Mouse (Mus musculus) forebrain, embryonic 15.5 days (tissue): ENCODE measurements around the gene Ttc21b. TPM values are rescaled to one million over a fixed set of nuclear protein-coding genes. Genes with fewer than 3 reads are reported as not detected.

Source experiments
- ATAC-seq: fragments of 200-750 bp; cut with Nextera tagmentation; replicated peaks from 2 replicates; pipeline ENCODE4 v1.8.0; 2017; ENCODE audit warnings: mild to moderate bottlenecking, moderate TSS enrichment, moderate library complexity
- H3K27ac ChIP-seq: fragments of 300-500 bp; sonication (generic); replicated peaks from 2 replicates; pipeline ENCODE4 v1.5.1; 2015; ENCODE audit warnings: mild to moderate bottlenecking, inconsistent platforms
- H3K27me3 ChIP-seq: fragments of 300-500 bp; sonication (generic); 2 replicates; pipeline ENCODE4 v1.6.1; 2015; ENCODE audit warnings: inconsistent platforms
- H3K36me3 ChIP-seq: fragments of 300-500 bp; sonication (generic); 2 replicates; pipeline ENCODE4 v1.6.1; 2015; ENCODE audit warnings: mild to moderate bottlenecking, inconsistent platforms
- H3K4me1 ChIP-seq: fragments of 300-500 bp; sonication (generic); 2 replicates; pipeline ENCODE4 v1.6.1; 2015; ENCODE audit warnings: inconsistent platforms
- H3K4me2 ChIP-seq: fragments of 300-500 bp; sonication (generic); replicated peaks from 2 replicates; pipeline ENCODE4 v1.6.1; 2015; ENCODE audit warnings: mild to moderate bottlenecking, inconsistent platforms
- H3K4me3 ChIP-seq: fragments of 300-500 bp; sonication (generic); 2 replicates; pipeline ENCODE4 v1.5.1; 2015; ENCODE audit warnings: mild to moderate bottlenecking, inconsistent platforms
- H3K9ac ChIP-seq: fragments of 300-500 bp; sonication (generic); replicated peaks from 2 replicates; pipeline ENCODE4 v1.6.1; 2015; ENCODE audit warnings: mild to moderate bottlenecking, inconsistent platforms
- H3K9me3 ChIP-seq: fragments of 300-500 bp; sonication (generic); 2 replicates; pipeline ENCODE4 v1.6.1; 2016; ENCODE audit warnings: inconsistent platforms
- WGBS: fragments of 180-500 bp; shearing (Covaris S2); methylation state at CpG from one replicate; pipeline ENCODE4 v1.1.7; 2015; ENCODE audit warnings: mixed read lengths; 5-methylcytosine and 5-hydroxymethylcytosine counted together
- polyA plus RNA-seq: library from polyadenylated mRNA; unstranded; fragments of >200 nt; fragmentation: Nextera tagmentation; extraction: Ambion mirVana; gene quantifications from 2 replicates; pipeline ENCODE4 v1.2.1, GENCODE M21; 2015

The Ttc21b gene
- polyA plus RNA-seq: 13.0 and 13.4 TPM in 2 replicates

DNA sequence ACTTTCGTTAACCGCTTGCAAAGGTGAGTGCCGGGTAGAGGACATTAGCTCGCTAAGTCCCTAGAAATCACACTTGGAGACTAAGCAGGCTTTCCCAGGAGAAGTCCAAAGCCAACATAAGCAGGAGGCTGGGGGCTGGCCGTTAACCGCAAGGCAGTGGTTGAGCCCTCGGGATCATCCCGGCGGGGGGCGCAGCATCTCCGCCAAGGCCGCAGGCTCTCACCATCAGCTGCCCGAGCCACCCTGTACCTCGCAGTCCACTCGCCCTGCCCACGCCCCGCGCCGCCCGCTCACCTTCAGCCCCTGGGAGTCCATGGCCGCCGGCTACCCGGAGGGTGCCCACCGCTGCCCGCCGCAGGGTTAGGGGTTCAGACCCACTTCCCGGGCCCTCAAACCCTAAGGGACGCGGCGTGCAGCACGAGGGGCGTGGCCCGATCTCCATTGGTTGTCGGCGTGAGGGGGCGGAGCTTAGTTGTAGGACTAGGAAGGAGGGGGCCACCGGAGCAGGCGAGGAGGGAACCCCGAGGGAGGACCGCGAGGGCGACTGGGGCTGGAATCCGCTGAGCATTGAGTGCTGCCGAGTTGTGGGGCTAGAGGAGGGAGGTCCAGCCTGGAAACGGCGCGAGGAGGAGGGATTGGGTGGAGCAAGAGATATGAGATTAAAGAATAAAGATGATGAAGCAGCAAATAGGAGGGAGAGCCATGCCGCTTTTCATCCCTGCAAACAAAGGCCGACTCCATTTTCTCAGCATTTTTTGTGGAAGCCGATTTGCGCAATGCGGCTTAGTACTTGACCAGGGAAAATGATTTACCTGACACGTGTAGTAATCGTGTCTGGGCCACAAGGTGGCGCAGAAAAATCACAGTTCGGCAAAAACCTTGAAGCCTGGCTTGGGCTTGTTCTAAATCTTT lies at the start of gene Ttc21b:
Ttc21b (minus strand) TSS at position 398 of the 912 bp plus-strand sequence.
- peaks cover 17% of the 10 kb centered on the region for H3K4me1 ChIP-seq
- WGBS: under 1% methylated on average over 56 of the region's 56 CpGs
- peak within 1 kb of the TSS; percentile 69 for H3K9ac ChIP-seq
- no peaks in the 10 kb centered on the region for H3K9me3 ChIP-seq
- H3K27ac ChIP-seq: peak within 1 kb of the TSS; percentile 92
- H3K4me3 ChIP-seq: peak within 1 kb of the TSS; percentile 71
- peak; percentile 100 for ATAC-seq
- H3K27me3 ChIP-seq: no peaks in the 10 kb centered on the region
- H3K4me2 ChIP-seq: peak within 1 kb of the TSS; percentile 56
- H3K36me3 ChIP-seq: peaks cover 3% of the 10 kb centered on the region

DNA sequence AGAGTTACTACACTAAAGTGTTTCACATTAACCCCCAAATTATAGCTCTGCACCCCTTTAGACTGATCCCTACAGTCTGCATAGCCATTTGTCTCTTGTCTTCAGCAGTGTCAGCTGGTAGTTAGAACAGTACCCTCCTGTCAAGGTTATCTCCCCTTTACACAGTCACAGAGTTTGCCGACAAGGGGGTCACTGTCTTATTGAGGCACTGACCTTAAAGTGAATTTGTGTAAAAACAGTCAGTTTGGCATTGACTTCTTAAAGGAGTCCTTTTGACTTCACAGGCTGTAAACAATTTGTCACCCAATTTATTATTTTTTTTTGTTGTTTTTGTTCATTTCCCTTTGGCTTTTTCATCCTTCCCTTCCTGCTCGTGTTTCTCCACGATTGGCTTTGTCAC lies 16.1 kb upstream of the Ttc21b start:
- WGBS: 87% methylated on average over 3 of the region's 3 CpGs
- Histone ChIP-seq H3K4me3 (no peak overlapping the region), H3K27me3 (no peaks in the 10 kb centered on the region), H3K27ac (no peak overlapping the region), H3K9me3 (no peaks in the 10 kb centered on the region), H3K4me2 (no peak overlapping the region), H3K36me3 (peaks cover 7% of the 10 kb centered on the region; the same call in 1 of the 2 replicates), H3K4me1 (no peaks in the 10 kb centered on the region), H3K9ac (no peak overlapping the region)
- no peak for ATAC-seq

- H3K4me2 ChIP-seq: no peak overlapping the region
- H3K4me1 ChIP-seq: no peaks in the 10 kb centered on the region
- ATAC-seq: no peak
- H3K36me3 ChIP-seq: peaks cover 37% of the 10 kb centered on the region
- H3K9me3 ChIP-seq: no peaks in the 10 kb centered on the region
- no peak overlapping the region for H3K4me3 ChIP-seq
- 62% methylated on average over 1 of the region's 1 CpGs for WGBS
- no peaks in the 10 kb centered on the region for H3K27me3 ChIP-seq
- H3K9ac ChIP-seq: no peak overlapping the region
- no peak overlapping the region for H3K27ac ChIP-seq
Observed at GRCm38 (mm10) chr2:66244013-66244412, 12.4 kb downstream of the Ttc21b start.

GRCm38 (mm10) chr2:66240334-66240733 lies 16.1 kb downstream of the Ttc21b start:
- H3K36me3 ChIP-seq: peaks cover 30% of the 10 kb centered on the region
- no peak for ATAC-seq

DNA sequence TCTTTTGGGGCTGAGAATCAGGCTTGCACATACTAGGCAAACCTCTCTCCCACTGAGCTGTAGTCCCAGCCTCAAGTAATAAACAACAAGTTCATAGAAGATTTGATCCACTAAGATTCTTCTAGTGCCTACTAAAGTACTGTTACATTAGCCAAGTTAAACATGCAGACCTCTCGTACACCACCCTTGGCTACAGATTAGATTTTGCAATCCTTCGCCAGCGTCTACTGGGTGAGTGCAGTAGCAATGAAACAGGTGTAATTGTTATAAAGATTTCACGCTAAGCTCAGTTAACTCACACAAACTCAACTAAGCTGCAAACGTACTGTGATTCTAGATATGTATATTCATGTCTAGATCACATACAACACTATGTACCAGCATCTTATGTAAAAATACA lies 17.5 kb downstream of the Ttc21b start:
- Histone ChIP-seq H3K4me3 (no peak overlapping the region), H3K36me3 (peaks cover 31% of the 10 kb centered on the region), H3K27me3 (no peaks in the 10 kb centered on the region), H3K4me1 (no peaks in the 10 kb centered on the region), H3K4me2 (no peak overlapping the region), H3K9ac (no peak overlapping the region), H3K27ac (no peak overlapping the region), H3K9me3 (no peaks in the 10 kb centered on the region)
- 95% methylated on average over 5 of the region's 5 CpGs for WGBS
- ATAC-seq: no peak

More at GRCm38 (mm10) chr2:66240334-66240733, 16.1 kb downstream of the Ttc21b start:
- Histone ChIP-seq H3K9me3 (no peaks in the 10 kb centered on the region), H3K4me3 (no peak overlapping the region), H3K27me3 (no peaks in the 10 kb centered on the region), H3K27ac (no peak overlapping the region), H3K9ac (no peak overlapping the region), H3K4me1 (no peaks in the 10 kb centered on the region), H3K4me2 (no peak overlapping the region)
- WGBS: 92% methylated on average over 1 of the region's 1 CpGs

GRCm38 (mm10) chr2:66220954-66221353 lies 35.5 kb downstream of the Ttc21b start:
- Histone ChIP-seq H3K36me3 (peaks cover 27% of the 10 kb centered on the region), H3K27me3 (no peaks in the 10 kb centered on the region), H3K9ac (no peak overlapping the region), H3K4me1 (no peaks in the 10 kb centered on the region), H3K27ac (no peak overlapping the region), H3K4me3 (no peak overlapping the region), H3K9me3 (no peaks in the 10 kb centered on the region), H3K4me2 (no peak overlapping the region)
- WGBS: 94% methylated on average over 7 of the region's 7 CpGs
- no peak for ATAC-seq

DNA sequence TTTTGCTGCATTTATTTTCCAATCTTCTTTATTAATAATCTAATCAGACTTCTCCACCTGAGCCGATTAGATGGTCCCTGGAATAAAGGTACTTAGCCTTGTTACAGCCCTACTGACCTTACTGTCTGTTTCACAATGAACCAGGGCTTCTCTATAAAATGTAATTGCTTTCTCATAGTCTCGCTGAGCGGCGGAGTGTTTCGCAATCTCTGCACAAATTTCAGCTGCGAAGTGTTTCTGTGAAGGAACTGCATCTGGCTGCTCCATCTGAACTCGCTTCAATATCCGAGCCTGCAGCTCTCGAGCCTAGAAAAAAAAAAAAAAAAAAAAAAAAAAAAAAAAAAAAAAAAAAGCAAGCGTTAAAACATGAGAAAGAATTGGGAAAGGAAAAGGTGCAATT lies 46.5 kb downstream of the Ttc21b start:
- no peak overlapping the region for H3K27ac ChIP-seq
- H3K4me2 ChIP-seq: no peak overlapping the region
- H3K4me3 ChIP-seq: no peak overlapping the region
- peaks cover 41% of the 10 kb centered on the region for H3K36me3 ChIP-seq
- 80% methylated on average over 10 of the region's 10 CpGs for WGBS
- no peak for ATAC-seq
- no peaks in the 10 kb centered on the region for H3K4me1 ChIP-seq
- no peak overlapping the region for H3K9ac ChIP-seq
- H3K27me3 ChIP-seq: no peaks in the 10 kb centered on the region
- H3K9me3 ChIP-seq: no peaks in the 10 kb centered on the region

GRCm38 (mm10) chr2:66209353-66209752 lies 47.1 kb downstream of the Ttc21b start:
- WGBS: 96% methylated on average over 13 of the region's 13 CpGs

DNA sequence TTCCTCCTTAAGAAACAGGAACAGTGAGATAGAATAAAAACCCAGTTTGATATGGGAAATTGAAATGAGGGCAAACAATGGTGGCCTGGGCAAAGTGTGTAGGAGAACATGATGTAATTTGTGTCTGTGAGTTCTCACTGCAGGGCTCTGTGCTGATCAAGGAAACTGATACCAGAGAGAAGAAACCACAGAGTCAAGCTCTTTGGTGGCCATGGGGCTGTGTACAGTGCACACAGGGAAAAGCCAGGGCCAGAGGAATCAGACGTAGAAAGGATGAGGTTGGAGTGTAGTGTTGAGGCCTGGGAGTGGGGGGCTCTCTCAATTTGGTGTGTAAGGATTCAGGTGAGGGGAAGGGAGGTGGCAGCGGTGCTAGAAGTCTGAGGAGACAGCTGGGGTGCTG lies 49.6 kb downstream of the Ttc21b start:
- ATAC-seq: no peak
- H3K36me3 ChIP-seq: peaks cover 42% of the 10 kb centered on the region
- 89% methylated on average over 2 of the region's 2 CpGs for WGBS

More at GRCm38 (mm10) chr2:66209353-66209752, 47.1 kb downstream of the Ttc21b start:
- Histone ChIP-seq H3K4me1 (no peaks in the 10 kb centered on the region), H3K9me3 (no peaks in the 10 kb centered on the region), H3K4me3 (no peak overlapping the region), H3K36me3 (peaks cover 39% of the 10 kb centered on the region), H3K27me3 (no peaks in the 10 kb centered on the region), H3K4me2 (no peak overlapping the region), H3K9ac (no peak overlapping the region), H3K27ac (no peak overlapping the region)
- no peak for ATAC-seq

DNA sequence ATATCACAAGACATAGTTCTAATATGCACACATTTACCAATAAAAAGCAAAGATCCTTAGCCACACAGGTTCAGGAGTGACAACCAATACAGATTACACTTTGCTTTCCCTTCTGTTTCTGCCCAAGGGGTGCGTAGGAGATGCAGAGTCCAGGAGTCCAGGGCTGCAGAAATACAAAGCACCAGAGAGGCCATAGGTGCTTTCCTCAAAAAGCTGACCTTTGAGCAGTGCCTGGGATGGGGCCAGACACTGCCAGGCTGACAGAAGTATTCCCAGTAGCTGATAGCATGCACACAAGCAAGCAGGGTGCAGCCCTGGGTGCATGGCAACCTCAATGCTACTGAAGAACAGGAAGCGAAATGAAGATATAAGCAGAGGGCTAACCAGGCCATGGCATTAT lies 52.2 kb downstream of the Ttc21b start:
- no peak overlapping the region for H3K4me3 ChIP-seq
- H3K27me3 ChIP-seq: no peaks in the 10 kb centered on the region
- H3K9me3 ChIP-seq: no peaks in the 10 kb centered on the region
- whole genome bisulfite sequencing: 97% methylated on average over 2 of the region's 2 CpGs
- no peak for ATAC-seq
- no peak overlapping the region for H3K4me2 ChIP-seq
- H3K36me3 ChIP-seq: peaks cover 53% of the 10 kb centered on the region
- no peaks in the 10 kb centered on the region for H3K4me1 ChIP-seq
- H3K9ac ChIP-seq: no peak overlapping the region
- H3K27ac ChIP-seq: no peak overlapping the region

More for the DNA sequence above, 49.6 kb downstream of the Ttc21b start:
- no peak overlapping the region for H3K9ac ChIP-seq
- no peak overlapping the region for H3K4me2 ChIP-seq
- H3K27ac ChIP-seq: no peak overlapping the region
- no peaks in the 10 kb centered on the region for H3K4me1 ChIP-seq
- H3K9me3 ChIP-seq: no peaks in the 10 kb centered on the region
- no peaks in the 10 kb centered on the region for H3K27me3 ChIP-seq
- H3K4me3 ChIP-seq: no peak overlapping the region

GRCm38 (mm10) chr2:66200195-66200594 lies 56.2 kb downstream of the Ttc21b start:
- Histone ChIP-seq H3K9ac (no peak overlapping the region), H3K27me3 (no peaks in the 10 kb centered on the region), H3K36me3 (peaks cover 36% of the 10 kb centered on the region; the same call in 1 of the 2 replicates), H3K4me2 (no peak overlapping the region), H3K27ac (no peak overlapping the region), H3K9me3 (no peaks in the 10 kb centered on the region), H3K4me3 (no peak overlapping the region), H3K4me1 (no peaks in the 10 kb centered on the region)
- no peak for ATAC-seq
- WGBS: 49% methylated on average over 3 of the region's 3 CpGs

DNA sequence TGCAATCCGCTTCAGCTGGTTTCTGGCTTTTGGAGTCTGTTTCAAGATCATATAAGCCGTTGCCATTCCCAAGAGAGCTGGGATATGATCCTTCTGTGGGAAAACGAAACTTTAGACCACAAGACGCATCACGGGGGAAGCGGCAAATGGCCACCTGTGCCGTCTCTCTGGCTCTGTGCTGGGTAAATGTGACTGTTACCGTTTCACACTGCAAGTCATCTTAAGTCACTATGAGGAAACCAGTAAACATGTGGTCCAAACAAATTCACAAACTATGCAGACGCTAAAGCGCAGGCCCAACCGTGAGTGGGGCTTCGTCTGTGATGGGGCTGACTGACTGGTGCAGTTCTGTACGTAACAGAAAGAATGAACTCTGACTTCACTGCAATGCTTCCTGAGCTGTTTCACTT lies 64.7 kb downstream of the Ttc21b start:
- Histone ChIP-seq H3K36me3 (peaks cover 6% of the 10 kb centered on the region; the same call in 1 of the 2 replicates), H3K9me3 (no peaks in the 10 kb centered on the region), H3K27me3 (no peaks in the 10 kb centered on the region), H3K4me3 (no peak overlapping the region), H3K4me1 (no peaks in the 10 kb centered on the region), H3K4me2 (no peak overlapping the region), H3K9ac (no peak overlapping the region), H3K27ac (no peak overlapping the region)
- 85% methylated on average over 13 of the region's 13 CpGs for WGBS
- ATAC-seq: no peak
